Mouse (Mus musculus): Measurements from ENCODE around the gene Slc9a1. TPM values are rescaled to one million over a fixed set of nuclear protein-coding genes. Genes with fewer than 3 reads are reported as not detected.
A peak's percentile ranks its signal among the peaks of the same experiment; 100 is the strongest.

The Slc9a1 gene
- polyA plus RNA-seq, 1 experiment from 2014 or later: 9.3 TPM

DNA sequence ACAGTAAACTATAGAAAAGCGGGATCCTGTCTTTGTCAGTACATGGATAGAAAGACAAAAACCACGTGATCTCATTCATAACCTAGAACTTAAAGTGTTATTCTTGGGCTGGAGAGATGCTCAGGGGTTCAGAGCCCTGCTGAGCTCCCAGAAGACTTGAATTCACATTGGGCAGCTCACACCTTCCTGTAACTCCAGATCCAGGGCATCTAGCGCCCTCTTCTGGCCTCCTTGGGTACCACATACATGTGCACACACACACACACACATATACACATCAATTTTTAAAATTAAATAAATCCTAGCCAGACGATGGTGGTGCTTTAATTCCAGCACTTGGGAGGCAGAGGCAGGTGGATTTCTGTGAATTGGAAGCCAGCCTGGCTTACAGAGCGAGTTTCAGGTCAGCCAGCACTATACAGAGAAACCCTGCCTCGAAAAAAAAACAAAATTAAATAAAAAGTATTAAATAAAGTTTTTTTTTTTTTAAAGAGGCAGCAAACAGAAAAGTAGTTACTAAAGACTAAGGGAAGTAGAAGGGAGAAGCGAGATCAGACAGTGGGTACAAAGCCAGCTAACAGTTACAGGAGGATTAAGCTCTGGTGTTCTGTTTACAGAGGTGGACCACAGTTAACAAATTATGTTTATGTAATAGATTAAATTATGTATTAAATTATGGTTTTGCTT, 101.8 kb downstream of the Slc9a1 start:
- no peak for ATAC-seq (ENCODE audit: insufficient read depth, low FRiP score, low read depth)
- 74% methylated on average over 7 of the region's 7 CpGs for WGBS
- H3K4me3 ChIP-seq (replicated peaks): no peak overlapping the region
- no peaks in the 10 kb centered on the region for H3K9me3 ChIP-seq
- H3K4me2 ChIP-seq: no peak overlapping the region
- peaks cover under 1% of the 10 kb centered on the region; the same call in 1 of the 2 replicates for H3K27me3 ChIP-seq (replicated peaks)
- H3K27ac ChIP-seq: no peak overlapping the region
- H3K36me3 ChIP-seq: no peaks in the 10 kb centered on the region
- peaks cover 13% of the 10 kb centered on the region for H3K4me1 ChIP-seq
- no peak overlapping the region for H3K9ac ChIP-seq

Small RNAs within 50 kb of the gene (microRNA-seq; reads per million reads assigned to microRNA genes)
- 1.9 reads per million, percentile 2 among the genes with 10 or more reads in this experiment for gene Mir5122

Other genes starting within 250 kb of the Slc9a1 start
- 109 TPM in 2 replicates for gene Wasf2, start 239.2 kb upstream of the Slc9a1 start, polyA plus RNA-seq (2015; fragmentation: Nextera tagmentation; extraction: Ambion mirVana)
- gene Cd164l2, start 157.6 kb upstream of the Slc9a1 start, polyA plus RNA-seq (2015; fragmentation: Nextera tagmentation; extraction: Ambion mirVana): 6.8 and 7.8 TPM in 2 replicates
- 0.13 and 0.23 TPM in 2 replicates for gene Gpr3, start 157.2 kb upstream of the Slc9a1 start, polyA plus RNA-seq (2015; fragmentation: Nextera tagmentation; extraction: Ambion mirVana)
- gene Map3k6, start 128.9 kb upstream of the Slc9a1 start, polyA plus RNA-seq (2015; fragmentation: Nextera tagmentation; extraction: Ambion mirVana): 5.0 and 8.6 TPM in 2 replicates
- 17.0 and 29.0 TPM in 2 replicates for gene Sytl1, start 106.6 kb upstream of the Slc9a1 start, polyA plus RNA-seq (2015; fragmentation: Nextera tagmentation; extraction: Ambion mirVana)
- 73.6 and 74.2 TPM in 2 replicates for gene Tmem222, start 91.9 kb upstream of the Slc9a1 start, polyA plus RNA-seq (2015; fragmentation: Nextera tagmentation; extraction: Ambion mirVana)
- 18.6 and 24.2 TPM in 2 replicates for gene Wdtc1, start 16.2 kb upstream of the Slc9a1 start, polyA plus RNA-seq (2015; fragmentation: Nextera tagmentation; extraction: Ambion mirVana)
- 2.4 and 4.1 TPM in 2 replicates for gene Tent5b, start 110.4 kb downstream of the Slc9a1 start, polyA plus RNA-seq (2015; fragmentation: Nextera tagmentation; extraction: Ambion mirVana)
- 2.8 and 3.1 TPM in 2 replicates for gene Trnp1, start 128.8 kb downstream of the Slc9a1 start, polyA plus RNA-seq (2015; fragmentation: Nextera tagmentation; extraction: Ambion mirVana)
- gene Kdf1, start 149.3 kb downstream of the Slc9a1 start, polyA plus RNA-seq (2015; fragmentation: Nextera tagmentation; extraction: Ambion mirVana): 31.5 and 38.6 TPM in 2 replicates
- 291 and 292 TPM in 2 replicates for gene Nudc, start 176.3 kb downstream of the Slc9a1 start, polyA plus RNA-seq (2015; fragmentation: Nextera tagmentation; extraction: Ambion mirVana)
- 10.4 and 11.2 TPM in 2 replicates for gene Nr0b2, start 183.7 kb downstream of the Slc9a1 start, polyA plus RNA-seq (2015; fragmentation: Nextera tagmentation; extraction: Ambion mirVana)
- gene Gpatch3, start 205.0 kb downstream of the Slc9a1 start, polyA plus RNA-seq (2015; fragmentation: Nextera tagmentation; extraction: Ambion mirVana): 6.2 and 6.5 TPM in 2 replicates
- 16.4 and 17.7 TPM in 2 replicates for gene Gpn2, start 214.7 kb downstream of the Slc9a1 start, polyA plus RNA-seq (2015; fragmentation: Nextera tagmentation; extraction: Ambion mirVana)
- 138 and 228 TPM in 2 replicates for gene Sfn, start 232.5 kb downstream of the Slc9a1 start, polyA plus RNA-seq (2015; fragmentation: Nextera tagmentation; extraction: Ambion mirVana)

Measured in stomach, embryonic 15.5 days (tissue).